In the genomic region with DNA sequence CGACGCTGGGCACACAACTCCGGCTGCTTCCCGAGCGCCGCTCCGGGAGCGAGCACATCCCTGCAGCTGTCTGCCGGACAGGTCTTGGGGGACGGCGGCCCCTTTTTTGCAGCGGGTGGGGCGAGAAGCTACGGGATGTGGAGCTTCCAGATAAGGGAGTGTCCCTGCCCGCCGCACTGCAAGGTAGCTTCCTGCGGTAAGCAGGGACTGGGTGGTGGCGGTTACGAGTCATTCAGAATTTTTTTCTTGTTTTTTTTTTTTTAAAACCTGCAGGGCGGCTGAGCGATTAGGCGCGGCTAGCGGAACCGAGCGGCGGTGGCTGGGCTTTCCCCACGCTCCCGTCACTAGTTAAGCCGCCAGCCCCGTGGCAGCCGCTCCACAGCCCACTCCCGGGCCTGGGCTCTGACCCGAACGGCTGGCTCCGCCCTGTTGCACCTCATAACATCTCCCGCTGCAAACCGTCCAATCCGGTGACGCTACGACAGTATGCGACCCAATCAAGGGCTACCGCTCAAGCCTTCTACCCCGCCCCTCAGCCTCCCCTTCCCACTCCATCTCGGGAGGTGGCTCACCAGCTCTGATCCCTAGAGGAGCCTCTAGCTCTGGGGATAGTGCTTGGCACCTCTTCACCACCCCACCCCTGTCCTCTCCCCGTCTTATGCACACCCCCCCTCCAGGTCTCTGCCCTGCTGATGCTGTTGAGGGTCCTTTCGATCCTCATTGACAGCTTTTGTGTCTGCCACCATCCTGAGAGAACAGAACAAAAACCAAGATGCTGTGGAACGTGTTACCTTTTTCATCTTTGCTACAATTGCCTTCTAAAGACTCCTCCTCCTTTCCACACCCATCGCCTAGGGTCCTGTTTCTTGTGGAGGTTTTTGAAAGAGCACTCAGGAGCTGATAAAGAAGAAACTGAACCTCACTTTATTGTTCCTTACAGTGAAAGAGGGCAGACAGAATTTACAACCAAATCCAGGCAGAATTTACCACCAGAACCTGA, we compare ENCODE assay signal across 8 mouse cellular contexts. TPM values are rescaled to one million over a fixed set of nuclear protein-coding genes. Genes with fewer than 3 reads are reported as not detected.
A peak's percentile ranks its signal among the peaks of the same experiment; 100 is the strongest.
DNase-seq lines count a peak whose midpoint lies in the region; ATAC-seq lines count a peak whose summit lies in the region.

No protein-coding gene starts in this region.

- peak overlapping the region; percentile 83 for H3K4me2 ChIP-seq in hindbrain, embryonic 15.5 days

- peak overlapping the region; percentile 98 for H3K9ac ChIP-seq in hindbrain, embryonic 15.5 days

- 0% methylated on average over 45 of the region's 49 CpGs for WGBS in hindbrain, embryonic 15.5 days

- H3K4me3 ChIP-seq in hindbrain, embryonic 15.5 days = peak overlapping the region; percentile 97

- H3K4me1 ChIP-seq in hindbrain, embryonic 15.5 days (replicated peaks) = peaks cover 16% of the 10 kb centered on the region

- no peaks in the 10 kb centered on the region for H3K36me3 ChIP-seq in hindbrain, embryonic 15.5 days

- H3K27me3 ChIP-seq in hindbrain, embryonic 15.5 days = no peaks in the 10 kb centered on the region

- no peaks in the 10 kb centered on the region for H3K9me3 ChIP-seq in hindbrain, embryonic 15.5 days

- peak; percentile 76 for DNase-seq in T-cell, adult 2 months (ENCODE audit: low spot score)
- peak; percentile 95 to 96 for DNase-seq in cerebellum, postnatal 36 days
- DNase-seq in frontal cortex, postnatal 36 days (ENCODE audit: low spot score in 2 of 2) = peak; percentile 95 to 96
- DNase-seq in left cerebral cortex, adult 11 months (ENCODE audit: low spot score) = peak; percentile 94
- DNase-seq in lung, postnatal 4 days = peak; percentile 94 to 96
- peak; percentile 91 for DNase-seq in retina, postnatal 7 days (ENCODE audit: low read depth, low spot score)
- peak; percentile 83 for DNase-seq in urinary bladder, adult 2 months (ENCODE audit: low spot score)

- peak; percentile 98 for ATAC-seq in hindbrain, embryonic 15.5 days (ENCODE audit: low FRiP score, low read depth)

- H3K27ac ChIP-seq in hindbrain, embryonic 15.5 days (replicated peaks) = peak overlapping the region; percentile 100

RNA-seq across cellular contexts. Expression of gene Arhgap21, which starts 0.8 kb away (rescaled TPM):
- 36.8 and 36.9 TPM in 2 replicates for polyA plus RNA-seq in hindbrain, embryonic 15.5 days (2015; fragmentation: Nextera tagmentation; extraction: Ambion mirVana)
- polyA plus RNA-seq in urinary bladder, adult 2 months (2012; rRNA removed) = 14.5 and 25.7 TPM in 2 replicates

Comparison
In these comparisons a context has a peak if more than half of its experiments do, and no peak if none do; other contexts are left out.
1. Peak in every context shown above with its lines: DNase-seq, ATAC-seq, H3K4me3 ChIP-seq and H3K27ac ChIP-seq.